Mouse (Mus musculus): ENCODE data around the gene Pde4b.

- TF ChIP-seq CTCF (IDR thresholded peaks at IDR 0.05; ENCODE audit: borderline replicate concordance, insufficient read depth, low read length) (no peak), POLR2A (IDR thresholded peaks at IDR 0.05; ENCODE audit: low read depth, low read length) (no peak)
Observed at GRCm38 (mm10) chr4:102605231-102605630, 517.9 kb downstream of the Pde4b start.
